Mouse (Mus musculus) testis, adult 2 months (tissue): ENCODE measurements around the gene Pnrc2.

Source experiments
- CTCF ChIP-seq: fragments of 200-500 bp; IDR thresholded peaks from 2 replicates; pipeline ENCODE4 v1.5.1; 2012; ENCODE audit warnings: low read depth, mild to moderate bottlenecking, inconsistent platforms, low read length, moderate library complexity; ENCODE audit not compliant: control insufficient read depth, insufficient read depth, insufficient replicate concordance
- POLR2A ChIP-seq: fragments of 200-500 bp; IDR thresholded peaks from 2 replicates; pipeline ENCODE4 v1.6.1; 2012; ENCODE audit warnings: low read depth, mild to moderate bottlenecking, inconsistent platforms, low read length, moderate library complexity; ENCODE audit not compliant: control insufficient read depth

- TF ChIP-seq CTCF (no peak), POLR2A (no peak)
These were observed 14.9 kb upstream of the Pnrc2 start for GRCm38 (mm10) chr4:135888448-135889057.
